Mouse (Mus musculus) 416B (cell line): ENCODE results near the gene Stau1.
A peak's percentile ranks its signal among the peaks of the same experiment; 100 is the strongest.
"Not testable (repeated sequence)": the region's sequence is repeated elsewhere in the genome, so short reads cannot be mapped to it uniquely, and the experiment has no call there.

Experiments used
- DNase-seq: peaks from one replicate; pipeline ENCODE4 v3.0.0; 2011; ENCODE audit warnings: low read depth

Stau1 gene

GRCm38 (mm10) chr2:166995796-166996532, at the start of gene Stau1:
Stau1 (minus strand) TSS chr2:166996299.
- peak; percentile 96 for DNase-seq

- DNase-seq: no peak
Measured at GRCm38 (mm10) chr2:167043400-167044121, 47.5 kb upstream of the Stau1 start.

- no peak for DNase-seq
Measured at GRCm38 (mm10) chr2:167039386-167039785, 43.3 kb upstream of the Stau1 start.

GRCm38 (mm10) chr2:167038716-167039115, 42.6 kb upstream of the Stau1 start:
- no peak for DNase-seq

GRCm38 (mm10) chr2:167038297-167038696, 42.2 kb upstream of the Stau1 start:
- no peak for DNase-seq

- DNase-seq: no peak
Measured at GRCm38 (mm10) chr2:167037710-167038109, 41.6 kb upstream of the Stau1 start.

GRCm38 (mm10) chr2:167030507-167030906, 34.4 kb upstream of the Stau1 start:
- DNase-seq: peak; percentile 23

GRCm38 (mm10) chr2:167028553-167028952, 32.5 kb upstream of the Stau1 start:
- no peak for DNase-seq

- no peak for DNase-seq
Measured at GRCm38 (mm10) chr2:167019396-167019795, 23.3 kb upstream of the Stau1 start.

GRCm38 (mm10) chr2:167015382-167015718, 19.3 kb upstream of the Stau1 start:
- DNase-seq: no peak

GRCm38 (mm10) chr2:167014702-167015381, 18.7 kb upstream of the Stau1 start, which contains the start of gene Ddx27:
Ddx27 (plus strand) TSS chr2:167015193.
- peak; percentile 93 for DNase-seq

GRCm38 (mm10) chr2:167010546-167010945, 14.4 kb upstream of the Stau1 start:
- no peak for DNase-seq

- no peak for DNase-seq
Measured at GRCm38 (mm10) chr2:167009483-167009882, 13.4 kb upstream of the Stau1 start.

- DNase-seq: not testable (repeated sequence)
Measured at GRCm38 (mm10) chr2:167007565-167007964, 11.5 kb upstream of the Stau1 start.

- no peak for DNase-seq
Measured at GRCm38 (mm10) chr2:167007001-167007491, 10.9 kb upstream of the Stau1 start.

GRCm38 (mm10) chr2:167006355-167006754, 10.3 kb upstream of the Stau1 start:
- DNase-seq: no peak

- peak; percentile 91 for DNase-seq
Measured at GRCm38 (mm10) chr2:167004099-167004854, 8.2 kb upstream of the Stau1 start.

GRCm38 (mm10) chr2:167001486-167001885, 5.4 kb upstream of the Stau1 start:
- no peak for DNase-seq

GRCm38 (mm10) chr2:166996533-166996894, 415 bp upstream of the Stau1 start:
- no peak for DNase-seq

GRCm38 (mm10) chr2:166995021-166995795, 891 bp downstream of the Stau1 start:
- peak; percentile 57 for DNase-seq

GRCm38 (mm10) chr2:166991945-166992344, 4.2 kb downstream of the Stau1 start:
- DNase-seq: peak; percentile 76
